Mouse (Mus musculus) brown adipose tissue, adult 24 weeks (tissue): ENCODE data around the gene Cep68. TPM values are rescaled to one million over a fixed set of nuclear protein-coding genes. Genes with fewer than 3 reads are reported as not detected.

Source experiments
- H3K27ac ChIP-seq: fragments of 200-500 bp; replicated peaks from 2 replicates; pipeline ENCODE4 v1.5.1; 2012; ENCODE audit warnings: low read depth, mild to moderate bottlenecking, low read length
- H3K4me1 ChIP-seq: fragments of 200-500 bp; 2 replicates; pipeline ENCODE4 v1.6.1; 2012; ENCODE audit warnings: low read length, mixed read lengths; ENCODE audit not compliant: control insufficient read depth, insufficient read depth, insufficient read length
- H3K4me3 ChIP-seq: fragments of 200-500 bp; 2 replicates; pipeline ENCODE4 v1.5.1; 2012; ENCODE audit warnings: low read depth, mild to moderate bottlenecking, low read length, moderate library complexity; ENCODE audit not compliant: insufficient read depth
- polyA plus RNA-seq: library from polyadenylated mRNA; stranded (reverse); fragments of >200 nt; gene quantifications from 2 replicates; pipeline ENCODE4 v1.2.4, GENCODE M21; 2012; ENCODE audit not compliant: missing spikeins, insufficient read depth, insufficient read length

Cep68 gene
- polyA plus RNA-seq, 1 experiment: 12.9 TPM

- peak overlapping the region; percentile 100 for H3K4me3 ChIP-seq
- peaks cover 20% of the 10 kb centered on the region for H3K4me1 ChIP-seq
- H3K27ac ChIP-seq: peak overlapping the region; percentile 89
Measured at GRCm38 (mm10) chr11:20202299-20203011, 46.8 kb downstream of the Cep68 start.

- Histone ChIP-seq H3K4me3 (peak overlapping the region; percentile 100), H3K4me1 (peaks cover 17% of the 10 kb centered on the region), H3K27ac (peak overlapping the region; percentile 89)
Measured at GRCm38 (mm10) chr11:20201661-20202101, 47.5 kb downstream of the Cep68 start.

DNA sequence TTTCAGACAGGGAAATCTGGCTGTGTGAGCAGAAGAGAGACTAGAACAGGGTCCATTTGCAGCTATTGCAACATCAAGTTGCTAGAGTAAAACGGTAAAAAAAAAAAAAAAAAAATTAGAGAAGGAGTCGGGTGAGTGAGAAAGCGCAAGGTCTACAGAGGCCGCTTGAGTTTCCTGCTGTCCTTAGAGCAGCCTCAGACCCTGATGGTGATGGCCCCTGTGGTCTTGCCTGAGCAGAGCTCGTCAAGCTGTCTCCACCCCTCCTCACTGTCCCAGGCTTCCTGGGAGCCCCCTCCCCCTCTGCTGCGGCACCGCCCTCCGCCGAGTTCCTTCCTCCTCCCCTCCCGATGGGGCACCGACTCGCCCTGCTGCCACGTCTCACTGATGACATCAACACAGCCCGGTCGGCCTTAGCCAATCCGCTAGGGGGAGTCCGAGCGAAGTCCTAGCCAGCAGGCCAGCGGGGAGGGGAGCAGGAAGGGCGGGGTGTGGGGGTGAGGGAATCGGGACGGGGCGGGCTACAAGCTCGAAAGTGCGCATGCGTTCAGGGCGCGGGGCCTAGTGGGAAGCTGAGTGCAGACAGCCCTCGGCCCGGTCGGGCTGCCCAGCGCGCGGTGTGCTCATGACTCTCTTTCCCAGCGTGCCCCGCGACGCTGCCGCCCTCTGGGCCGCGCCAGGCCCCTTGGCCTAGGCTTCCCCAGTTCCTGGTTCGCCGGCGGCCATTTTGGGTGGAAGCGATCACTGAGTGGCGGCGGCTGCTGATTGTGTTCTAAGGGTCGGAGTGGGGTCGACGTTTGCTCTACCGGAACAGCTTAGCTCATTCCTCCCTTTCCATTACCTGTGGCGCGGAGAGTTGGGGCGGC is 48.3 kb downstream of the Cep68 start, which contains the start of gene Rab1a:
Rab1a (plus strand) TSS at position 720 of the 863 bp plus-strand sequence.
- Histone ChIP-seq H3K4me1 (peaks cover 18% of the 10 kb centered on the region), H3K27ac (peak within 1 kb of the TSS; percentile 92), H3K4me3 (peak within 1 kb of the TSS; percentile 100)

DNA sequence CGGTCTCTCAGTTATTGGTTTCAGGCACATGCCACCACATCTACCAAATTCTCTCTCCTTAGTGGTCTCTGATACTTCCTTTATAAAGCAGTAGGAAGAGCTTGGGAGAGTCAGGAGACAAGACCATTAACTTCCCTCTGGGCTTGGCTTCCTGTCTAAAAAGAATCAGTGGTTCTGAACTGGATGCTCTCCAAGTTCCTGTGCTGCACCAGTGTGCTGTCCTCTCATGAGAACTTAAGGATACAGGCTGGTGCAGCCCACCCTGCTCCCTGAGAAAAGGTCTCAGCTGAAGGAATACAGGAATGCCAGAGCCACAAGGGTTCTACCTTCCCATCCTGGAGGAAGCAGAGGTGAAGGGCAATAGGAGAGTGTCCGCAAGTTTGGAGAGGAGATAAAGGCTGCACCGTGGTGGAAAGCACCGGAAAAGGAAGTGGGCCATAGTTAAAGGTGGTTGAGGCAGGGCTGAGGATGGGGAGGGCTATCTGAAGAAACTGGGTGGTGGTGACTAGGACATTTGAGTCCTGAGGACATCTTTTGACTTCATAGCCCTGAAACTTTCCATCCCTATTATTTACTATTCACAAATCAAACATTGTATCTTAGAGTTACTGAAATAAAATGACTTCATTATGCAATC is 56.0 kb downstream of the Cep68 start:
- H3K27ac ChIP-seq: peak overlapping the region; percentile 66
- peaks cover 9% of the 10 kb centered on the region for H3K4me1 ChIP-seq
- H3K4me3 ChIP-seq: no peak overlapping the region

DNA sequence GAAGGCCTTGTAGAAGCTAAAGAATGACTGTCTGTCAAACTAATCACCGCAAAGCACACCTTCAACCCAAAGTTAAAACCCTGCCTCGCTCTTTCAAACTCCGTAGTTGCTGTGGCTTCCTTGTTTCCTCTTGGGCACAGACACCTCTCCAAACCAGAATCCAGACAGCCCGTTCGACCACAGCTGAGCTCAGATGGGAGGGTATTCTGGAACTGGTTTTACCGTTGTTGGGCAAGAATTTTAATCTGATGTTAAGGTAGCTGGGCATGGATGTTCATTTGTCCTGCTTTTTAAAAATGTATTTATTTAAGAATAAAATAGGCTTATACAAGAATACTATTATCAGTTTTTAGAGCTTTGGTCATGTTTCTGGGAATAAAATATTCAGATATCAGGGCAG is 62.0 kb downstream of the Cep68 start:
- no peaks in the 10 kb centered on the region; the same call in 1 of the 2 replicates for H3K4me1 ChIP-seq
- peak overlapping the region; percentile 28; the same call in 1 of the 2 replicates for H3K27ac ChIP-seq
- H3K4me3 ChIP-seq: no peak overlapping the region

Other genes starting within 250 kb of the Cep68 start
- gene Actr2, start 136.5 kb downstream of the Cep68 start, polyA plus RNA-seq: 55.9 and 60.4 TPM in 2 replicates
- gene Rab1a, start 48.0 kb downstream of the Cep68 start, polyA plus RNA-seq: 180 and 204 TPM in 2 replicates
- gene Slc1a4, start 83.3 kb upstream of the Cep68 start, polyA plus RNA-seq: 0.63 and 0.88 TPM in 2 replicates